Mouse (Mus musculus) kidney, adult 8-10 months (tissue): ENCODE measurements at regions not wholly inside any gene's neighbourhood (a gene's known extent, or its start where the extent isn't known, plus 50 kb on each side); places are given as distances from the start of the nearest gene placed in this dataset.

Experiments
- DNase-seq, 2 experiments: peaks; one replicate each; pipeline ENCODE4 v3.0.0; 2022

DNA sequence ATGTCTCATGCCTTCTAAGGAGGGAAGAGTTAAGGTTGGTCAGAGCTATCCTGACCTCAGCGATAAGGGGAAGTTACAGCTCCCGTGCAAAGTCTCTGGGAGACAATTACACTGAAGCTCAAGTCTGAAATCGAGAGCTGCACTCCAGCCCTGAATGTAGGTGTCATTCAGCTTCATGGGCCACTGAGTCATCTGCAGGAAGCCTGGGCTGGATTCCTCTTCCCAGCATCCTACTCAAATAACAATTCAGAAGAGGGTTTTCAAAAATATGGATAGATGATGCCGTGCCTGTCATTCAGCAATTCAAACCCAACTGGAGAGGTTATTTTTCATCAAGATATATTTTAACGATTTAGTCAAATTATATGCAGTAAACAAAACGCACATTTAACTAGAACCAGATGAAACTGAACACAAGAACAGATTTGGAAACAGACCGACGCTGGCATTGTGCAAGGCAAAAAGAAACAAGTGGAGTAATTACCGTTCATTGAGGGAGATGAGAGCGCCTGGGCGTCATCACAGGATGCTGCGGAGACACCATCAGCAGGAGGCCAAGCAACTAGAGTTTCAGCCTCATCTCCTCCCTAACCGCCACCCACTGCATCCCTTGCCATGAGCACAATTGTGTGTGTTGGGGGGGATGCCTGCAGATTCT lies 57.8 kb upstream of the Cfap46 start:
- no peak for DNase-seq

DNA sequence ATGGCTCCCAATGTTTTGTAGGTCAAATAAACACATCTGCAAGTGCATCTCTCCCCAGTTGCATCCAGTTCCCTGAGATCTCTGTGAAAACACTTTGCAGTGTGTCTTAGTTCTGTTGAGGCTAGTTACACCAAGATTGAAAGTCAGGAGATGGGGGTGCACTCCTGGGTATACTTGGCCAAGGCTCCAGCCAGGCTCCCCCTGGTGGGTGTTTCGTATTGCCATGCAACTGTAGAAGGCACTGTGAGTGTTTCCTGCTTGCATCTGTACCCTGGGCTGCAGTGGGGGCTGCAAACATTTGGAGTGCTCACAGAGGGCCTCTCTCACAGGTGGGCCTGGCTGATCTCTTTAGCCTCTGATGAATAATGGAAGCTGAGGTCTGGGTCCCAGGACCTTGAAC lies 63.2 kb upstream of the Cfap46 start:
- peak in 1 of 2 experiments; percentile 12 for DNase-seq

DNA sequence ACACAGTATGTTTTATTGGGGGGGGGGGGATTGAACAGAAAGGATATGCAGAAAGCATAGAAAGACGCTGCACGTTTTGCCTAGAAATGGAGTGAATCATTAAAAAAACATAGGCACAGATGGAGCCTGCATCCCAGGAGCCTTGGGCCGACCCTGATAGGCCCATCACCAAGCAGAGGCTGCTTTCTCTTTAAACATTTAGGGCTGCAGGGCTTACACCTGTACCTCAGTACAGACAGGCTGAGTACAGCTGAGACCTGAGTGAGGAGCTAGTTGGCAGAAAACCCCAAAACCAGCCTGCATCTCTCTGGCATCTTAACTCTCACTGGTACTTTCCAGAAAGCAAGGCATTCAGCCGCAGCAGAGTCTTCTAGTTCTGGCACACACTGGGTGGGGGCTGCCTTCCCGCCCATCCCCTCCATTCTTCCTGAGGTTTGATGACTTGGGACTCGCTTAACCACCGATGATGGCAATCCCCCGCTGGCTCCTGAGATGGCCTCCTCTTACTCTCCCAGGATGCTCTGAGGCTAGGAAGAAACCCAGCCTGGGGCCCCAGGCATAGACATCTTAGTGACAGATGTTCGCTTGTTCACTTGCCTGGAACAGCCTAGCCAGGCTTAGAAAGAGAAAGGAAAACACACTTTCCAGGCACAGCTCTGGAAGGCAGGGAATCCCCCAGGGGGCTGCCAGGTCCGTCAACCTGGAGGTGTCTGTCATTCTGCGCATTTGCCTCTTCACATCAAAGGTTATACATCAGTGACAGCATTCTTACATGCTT lies 63.9 kb upstream of the Cfap46 start:
- DNase-seq: no peak

DNA sequence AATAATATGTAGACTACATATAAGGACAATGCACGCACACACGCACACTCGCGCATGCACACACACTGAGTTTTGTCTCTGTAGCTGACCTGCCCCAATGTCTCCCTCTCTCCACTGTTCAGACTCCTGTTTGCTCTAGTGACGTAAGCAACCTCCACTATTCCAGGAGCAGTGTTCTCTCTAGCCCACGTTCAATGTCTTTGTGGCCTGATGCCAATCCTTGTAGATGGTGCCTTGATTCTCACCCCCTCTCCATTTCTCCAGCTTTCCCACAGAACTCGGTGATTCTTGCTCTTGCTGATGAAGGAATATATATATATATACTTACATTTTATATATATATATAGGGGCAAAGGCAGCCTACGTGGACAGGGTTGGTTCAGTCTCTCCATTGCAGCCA lies 71.4 kb upstream of the Cfap46 start:
- no peak for DNase-seq

DNA sequence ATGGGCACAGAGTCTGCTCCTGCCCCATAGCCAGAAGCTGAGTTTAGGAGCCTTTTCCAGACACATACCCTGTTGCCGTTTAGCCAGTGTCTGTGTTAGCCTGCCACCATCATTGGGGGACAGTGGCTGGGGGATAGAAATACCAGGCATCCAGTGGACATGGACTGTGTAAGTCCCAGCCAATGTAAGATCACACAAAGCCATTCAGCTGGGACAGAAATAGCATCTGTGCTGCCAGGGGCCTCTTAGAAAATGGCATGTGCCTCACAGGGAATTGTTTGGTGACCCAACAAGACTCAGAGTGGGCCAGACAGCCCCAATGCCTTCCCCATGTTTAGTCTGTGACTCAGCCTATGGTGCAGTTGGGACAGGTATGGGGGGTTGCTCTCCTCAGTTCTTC lies 71.5 kb upstream of the Adgra1 start:
- DNase-seq: no peak

DNA sequence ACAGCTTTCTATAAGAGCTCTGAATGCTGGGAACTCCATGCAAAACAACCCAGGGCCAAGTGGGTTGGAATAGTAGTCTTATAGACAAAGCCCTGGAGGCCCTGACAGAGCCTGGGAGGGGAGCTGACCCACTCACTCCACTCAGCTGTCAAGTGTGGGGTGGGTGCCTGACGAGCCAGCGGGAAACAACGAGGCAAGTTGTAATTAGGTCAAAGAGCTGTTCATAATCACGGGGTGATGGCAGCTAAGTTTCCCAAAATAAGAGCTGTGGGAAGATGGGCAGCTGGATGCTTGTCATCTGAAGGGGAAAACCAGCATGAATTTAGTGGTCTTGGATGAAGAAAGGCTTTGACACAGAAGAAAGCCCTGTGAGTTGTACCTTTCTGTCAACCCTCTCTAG lies 70.7 kb upstream of the Adgra1 start:
- DNase-seq: no peak

DNA sequence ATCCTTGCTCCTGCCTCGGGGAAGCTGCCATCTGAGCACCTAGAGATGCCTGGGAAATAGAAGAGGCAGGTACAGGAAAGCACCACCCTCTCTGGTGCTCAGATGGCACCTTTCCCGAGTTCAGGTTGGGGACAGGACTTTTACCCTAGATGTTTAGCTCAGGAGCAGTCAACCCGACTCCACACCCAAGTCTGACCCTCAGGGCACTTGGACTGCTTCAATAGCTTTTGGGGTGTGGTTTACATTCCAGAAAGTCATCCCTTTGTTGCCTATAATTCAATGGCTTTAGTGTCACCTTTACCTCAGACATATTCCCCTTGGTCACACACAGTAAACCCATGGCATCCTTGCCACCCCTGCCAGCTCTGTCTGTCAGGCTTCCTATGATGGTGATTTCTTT lies 67.7 kb upstream of the Adgra1 start:
- no peak for DNase-seq

DNA sequence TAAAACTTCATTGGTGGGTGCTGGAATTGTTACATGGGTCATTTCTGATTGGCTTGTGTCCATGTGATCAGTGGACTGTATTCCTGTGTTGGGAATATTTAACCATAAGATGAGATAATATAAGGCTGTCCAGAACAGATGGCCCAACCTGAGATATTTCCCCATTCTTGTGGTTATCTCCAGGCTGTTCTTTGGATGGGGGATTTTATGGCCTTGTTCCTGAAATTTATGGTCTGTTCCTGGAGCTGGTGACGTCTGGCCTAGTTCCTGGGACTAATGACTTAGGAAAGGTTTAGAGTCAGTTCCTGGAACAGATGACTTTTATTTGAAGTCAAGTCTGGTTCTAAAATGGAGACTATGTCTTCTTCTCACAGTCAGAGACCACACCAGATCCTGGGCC lies 64.8 kb upstream of the Adgra1 start:
- no peak for DNase-seq

DNA sequence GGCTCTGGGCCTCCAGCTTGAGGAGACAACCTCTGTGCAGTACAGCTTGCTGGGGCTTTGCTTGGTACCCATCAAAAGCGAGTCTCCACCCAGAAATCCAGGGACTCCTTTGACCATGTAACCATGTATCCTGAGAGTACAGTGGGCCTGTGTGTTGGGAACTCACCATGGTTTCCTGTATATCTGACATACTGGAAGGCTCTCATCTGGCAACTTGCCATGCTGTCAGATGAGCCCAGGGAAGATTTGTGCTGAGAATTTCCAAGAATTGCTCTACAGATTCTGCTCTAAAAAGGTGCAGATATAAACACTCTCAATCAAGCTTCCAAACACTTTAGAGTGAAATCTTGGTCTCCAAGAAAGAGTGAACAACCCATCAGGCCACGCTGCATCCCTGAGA lies 56.7 kb upstream of the Adgra1 start:
- no peak for DNase-seq

DNA sequence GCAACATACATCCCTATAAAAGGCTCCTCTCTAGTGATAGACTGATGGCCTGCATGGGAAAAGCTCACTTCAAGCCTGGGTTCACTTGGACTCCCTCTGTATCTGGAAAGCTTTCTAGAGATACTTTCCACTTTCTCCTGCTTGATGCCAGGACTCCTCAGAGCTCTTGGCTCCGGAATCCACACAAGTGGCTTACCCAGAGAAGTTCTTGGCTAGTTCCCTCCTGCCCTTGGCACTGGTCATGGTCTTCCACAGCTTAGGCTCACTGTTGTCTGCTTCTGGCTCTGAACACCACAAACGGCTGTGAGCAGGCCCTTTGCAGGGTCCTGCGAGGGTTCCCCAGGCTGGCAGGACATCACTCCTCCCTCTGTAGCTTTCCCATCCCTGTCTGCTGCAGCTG lies 54.1 kb upstream of the Adgra1 start:
- DNase-seq: no peak

DNA sequence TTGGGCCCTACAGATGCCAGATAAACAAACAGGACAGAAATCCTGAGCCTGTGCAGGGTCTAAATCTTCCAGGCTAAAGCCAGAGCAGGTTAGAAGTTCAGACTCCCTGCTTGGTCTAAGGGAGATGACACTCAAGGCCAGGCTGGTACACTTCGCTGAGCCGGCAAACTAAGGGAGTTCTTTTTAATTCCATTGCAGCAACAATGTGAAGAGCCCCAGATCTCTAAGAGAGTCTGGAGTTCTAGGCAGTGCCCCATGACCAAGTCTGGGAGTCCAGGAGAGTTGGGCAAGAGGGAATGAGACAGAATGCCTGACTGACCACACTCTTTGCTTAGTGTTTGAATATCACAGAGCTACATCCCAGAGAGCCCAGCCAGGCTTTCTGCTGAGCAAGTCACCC lies 52.5 kb upstream of the Adgra1 start:
- DNase-seq: no peak
